ENCODE assay signal across 15 mouse cellular contexts in the genomic region with DNA sequence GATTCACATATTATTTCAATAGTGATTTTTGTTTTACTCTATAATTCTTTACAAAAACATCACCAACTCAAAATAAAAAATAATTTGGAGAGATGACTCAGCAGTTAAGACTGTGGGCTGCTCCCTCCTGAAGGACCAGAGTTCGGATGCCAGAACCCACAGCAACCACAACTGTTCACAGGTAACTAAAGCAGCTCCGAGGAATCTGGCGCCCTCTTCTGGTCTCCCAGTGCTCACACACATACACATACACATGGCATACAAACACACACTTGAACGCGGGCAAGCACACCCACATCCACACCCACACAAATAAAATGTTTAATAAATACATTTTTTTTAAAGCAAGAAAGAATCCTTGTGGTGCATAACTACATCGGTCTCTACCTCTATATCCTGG. TPM values are rescaled to one million over a fixed set of nuclear protein-coding genes. Genes with fewer than 3 reads are reported as not detected.
DNase-seq lines count a peak whose midpoint lies in the region; ATAC-seq and TF ChIP-seq lines count a peak whose summit lies in the region.
"Had no signal": no experiment of that assay in that cellular context is flagged by ENCODE, and none has a peak within 500 bp of the region (broad histone marks: within the 10 kb centered on the region; RNA-seq: fewer than 3 reads in every experiment).

No protein-coding gene starts in this region.

- WGBS in thymus, adult 2 months = 95% methylated on average over 6 of the region's 6 CpGs
- WGBS in neural tube, embryonic 15.5 days = 98% methylated on average over 6 of the region's 6 CpGs

- H3K27ac ChIP-seq in thymus, adult 2 months (ENCODE audit: control insufficient read depth, insufficient read depth, low read length) = no peak overlapping the region
- no peak overlapping the region for H3K27ac ChIP-seq in neural tube, embryonic 15.5 days (replicated peaks)
- H3K27ac ChIP-seq: embryonic facial prominence, embryonic 13.5 days; forebrain, embryonic 15.5 days; hindbrain, embryonic 10.5 days; lung, embryonic 15.5 days had no signal

- H3K4me1 ChIP-seq in thymus, adult 2 months (replicated peaks; ENCODE audit: control insufficient read depth, insufficient read depth, low read length) = peaks cover 7% of the 10 kb centered on the region
- peaks cover 12% of the 10 kb centered on the region for H3K4me1 ChIP-seq in neural tube, embryonic 15.5 days

- ATAC-seq in neural tube, embryonic 15.5 days (ENCODE audit: low FRiP score) = no peak
- ATAC-seq: activated CD4-positive, CD25-positive, alpha-beta regulatory T cell, adult 4 months; forebrain, embryonic 15.5 days; midbrain, embryonic 16.5 days had no signal

- TF ChIP-seq POLR2A in thymus, adult 2 months (IDR thresholded peaks at IDR 0.05; ENCODE audit: control insufficient read depth, extremely low read depth, insufficient read depth, low read length, poor library complexity) = no peak

- intact Hi-C loops in heart, postnatal 14 days (cut with DNase I) = loop anchor here (5.0 kb wide), 1 partner anchor 168 kb away; a partner anchor contains a TSS

- DNase-seq in heart, postnatal 4 days = peak; percentile 12
- DNase-seq in heart, postnatal 14 days = no peak
- peak; percentile 20 for DNase-seq in thymus, adult 2 months
- DNase-seq in thymus, adult 18-20 months = no peak
- DNase-seq in NIH3T3 (ENCODE audit: low read depth) = peak; percentile 48
- peak; percentile 30 for DNase-seq in splenic B cell, adult 2 months (ENCODE audit: low read depth, low spot score)
- no peak for DNase-seq in embryo, embryonic 9.5 days (ENCODE audit: extremely low spot score)

- 0 out of 2 replicates have a peak, but pooled peaks cover 4% of the 10 kb centered on the region for H3K9me3 ChIP-seq in neural tube, embryonic 15.5 days (replicated peaks)
- H3K9me3 ChIP-seq: forebrain, embryonic 15.5 days; lung, embryonic 15.5 days had no signal

- no peak overlapping the region for H3K4me3 ChIP-seq in thymus, adult 2 months (ENCODE audit: control insufficient read depth, insufficient read depth, low read length)
- H3K4me3 ChIP-seq in neural tube, embryonic 15.5 days (replicated peaks) = no peak overlapping the region
- H3K4me3 ChIP-seq: embryonic facial prominence, embryonic 13.5 days; forebrain, embryonic 15.5 days; hindbrain, embryonic 10.5 days; lung, embryonic 15.5 days had no signal

- no peak overlapping the region for H3K9ac ChIP-seq in neural tube, embryonic 15.5 days (replicated peaks)
- H3K9ac ChIP-seq: embryonic facial prominence, embryonic 13.5 days; forebrain, embryonic 15.5 days; lung, embryonic 15.5 days had no signal

- H3K4me2 ChIP-seq in neural tube, embryonic 15.5 days = no peak overlapping the region
- H3K4me2 ChIP-seq: embryonic facial prominence, embryonic 13.5 days; forebrain, embryonic 15.5 days; lung, embryonic 15.5 days had no signal

- no peaks in the 10 kb centered on the region for H3K36me3 ChIP-seq in thymus, adult 2 months (ENCODE audit: control insufficient read depth, insufficient read depth, low read length)
- 0 out of 2 replicates have a peak, but pooled peaks cover 5% of the 10 kb centered on the region for H3K36me3 ChIP-seq in splenic B cell, adult 2 months (ENCODE audit: control insufficient read depth, insufficient read depth, low read length, poor library complexity, severe bottlenecking)
- peaks cover 5% of the 10 kb centered on the region; the same call in 1 of the 2 replicates for H3K36me3 ChIP-seq in neural tube, embryonic 15.5 days
- H3K36me3 ChIP-seq: forebrain, embryonic 15.5 days; lung, embryonic 15.5 days had no signal

- no peaks in the 10 kb centered on the region for H3K27me3 ChIP-seq in thymus, adult 2 months (ENCODE audit: control insufficient read depth, insufficient read depth, low read length)
- H3K27me3 ChIP-seq in splenic B cell, adult 2 months (ENCODE audit: control insufficient read depth, insufficient read depth, low read length, poor library complexity, severe bottlenecking) = no peaks in the 10 kb centered on the region
- H3K27me3 ChIP-seq in neural tube, embryonic 15.5 days (replicated peaks) = no peaks in the 10 kb centered on the region
- H3K27me3 ChIP-seq: embryonic facial prominence, embryonic 13.5 days; forebrain, embryonic 15.5 days had no signal

- no peak for TF ChIP-seq CTCF in thymus, adult 2 months (IDR thresholded peaks at IDR 0.05; ENCODE audit: borderline replicate concordance, control insufficient read depth, extremely low read depth, insufficient read depth, low read length, poor library complexity)

RNA-seq across cellular contexts. Expression of a gene that starts 3.5 kb away (rescaled TPM):
- 10 to 100 TPM; 11.4 TPM for total RNA-seq in heart, postnatal 4 days (2021)
- total RNA-seq in heart, postnatal 14 days (2021) = 1 to 10 TPM; 9.5 to 9.8 TPM
- 18.1 and 20.0 TPM in 2 replicates for polyA plus RNA-seq in thymus, adult 2 months (2012; rRNA removed)
- polyA plus RNA-seq in neural tube, embryonic 15.5 days (2015; fragmentation: Nextera tagmentation; extraction: Ambion mirVana) = 11.7 and 12.8 TPM in 2 replicates

RNA-seq across cellular contexts. Expression of a gene that starts 52.9 kb away (rescaled TPM):
- total RNA-seq in heart, postnatal 4 days (2021) = 1 to 10 TPM; 3.9 to 5.1 TPM
- 1 to 10 TPM in 1 of 2 experiments, under 1 TPM in 1; 1.00 to 1.4 TPM for total RNA-seq in heart, postnatal 14 days (2021)
- 0.27 TPM in 1 of 2 replicates, not detected in the other for polyA plus RNA-seq in thymus, adult 2 months (2012; rRNA removed)
- not detected in 2 replicates for polyA plus RNA-seq in neural tube, embryonic 15.5 days (2015; fragmentation: Nextera tagmentation; extraction: Ambion mirVana)
- total RNA-seq: granulocyte monocyte progenitor cell, adult 5-6 weeks had no signal
- polyA plus RNA-seq: activated CD4-positive, CD25-positive, alpha-beta regulatory T cell, adult 4 months; forebrain, embryonic 15.5 days; lung, embryonic 15.5 days; midbrain, embryonic 16.5 days had no signal

Comparison
In these comparisons a context has a peak if more than half of its experiments do, and no peak if none do; other contexts are left out.
1. DNase-seq: peak in heart, postnatal 4 days (single experiment), thymus, adult 2 months (single experiment), NIH3T3 (single experiment) and splenic B cell, adult 2 months (single experiment); none in heart, postnatal 14 days (0 of 2), thymus, adult 18-20 months (0 of 2) and embryo, embryonic 9.5 days (single experiment).